Mouse (Mus musculus): ENCODE results near the gene Camk2d.

DNA sequence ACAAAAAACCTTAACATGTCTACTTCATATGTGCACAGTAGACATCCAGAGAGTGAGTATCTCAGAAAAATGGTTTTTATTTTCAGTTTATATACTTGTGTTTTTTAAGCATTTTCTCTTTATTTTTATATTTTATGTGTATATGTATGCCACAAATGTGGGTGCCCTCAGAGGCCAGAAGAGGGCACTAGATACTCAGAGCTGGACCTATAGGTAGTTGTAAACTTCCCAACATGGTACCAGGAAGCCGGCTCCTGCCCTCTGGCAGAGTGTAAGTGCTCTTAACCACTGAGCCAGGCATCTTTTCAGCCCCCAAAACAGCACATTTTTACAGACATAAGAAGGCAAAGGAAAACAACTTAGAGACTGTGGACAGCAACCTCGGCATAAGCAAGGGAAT, 20.2 kb upstream of the Camk2d start:
- TF ChIP-seq CTCF (IDR thresholded peaks at IDR 0.05; ENCODE audit: low read depth, low read length) (no peak), GATA1 (IDR thresholded peaks at IDR 0.05; ENCODE audit: borderline replicate concordance, low read length) (no peak), POLR2AphosphoS5 (IDR thresholded peaks at IDR 0.05; ENCODE audit: insufficient replicate concordance, low read depth, low read length) (no peak)

Data from G1E (cell line).